Mouse (Mus musculus): Measurements from ENCODE around the gene Utp18. TPM values are rescaled to one million over a fixed set of nuclear protein-coding genes. Genes with fewer than 3 reads are reported as not detected.

Gene Utp18
- polyA plus RNA-seq, 1 experiment from 2014 or later, result 30.2 TPM

GRCm38 (mm10) chr11:93821533-93821932 lies 64.0 kb downstream of the Utp18 start:
- no peak overlapping the region for H3K27ac ChIP-seq
- H3K9ac ChIP-seq, result no peak overlapping the region
- ATAC-seq, result peak; percentile 63
- no peaks in the 10 kb centered on the region for H3K4me1 ChIP-seq (replicated peaks)
- no peaks in the 10 kb centered on the region for H3K9me3 ChIP-seq
- H3K36me3 ChIP-seq, result no peaks in the 10 kb centered on the region
- no peak overlapping the region for H3K4me2 ChIP-seq (replicated peaks)
- H3K4me3 ChIP-seq (replicated peaks), result no peak overlapping the region
- H3K27me3 ChIP-seq (replicated peaks), result no peaks in the 10 kb centered on the region
- WGBS, result 44% methylated on average over 2 of the region's 2 CpGs

GRCm38 (mm10) chr11:93817966-93818738 lies 67.4 kb downstream of the Utp18 start:
- Histone ChIP-seq H3K36me3 (no peaks in the 10 kb centered on the region), H3K27ac (no peak overlapping the region), H3K4me1 (replicated peaks) (no peaks in the 10 kb centered on the region), H3K9me3 (no peaks in the 10 kb centered on the region), H3K27me3 (replicated peaks) (no peaks in the 10 kb centered on the region), H3K9ac (no peak overlapping the region), H3K4me2 (replicated peaks) (no peak overlapping the region), H3K4me3 (replicated peaks) (no peak overlapping the region)
- 34% methylated on average over 15 of the region's 15 CpGs for whole genome bisulfite sequencing
- no peak for ATAC-seq

DNA sequence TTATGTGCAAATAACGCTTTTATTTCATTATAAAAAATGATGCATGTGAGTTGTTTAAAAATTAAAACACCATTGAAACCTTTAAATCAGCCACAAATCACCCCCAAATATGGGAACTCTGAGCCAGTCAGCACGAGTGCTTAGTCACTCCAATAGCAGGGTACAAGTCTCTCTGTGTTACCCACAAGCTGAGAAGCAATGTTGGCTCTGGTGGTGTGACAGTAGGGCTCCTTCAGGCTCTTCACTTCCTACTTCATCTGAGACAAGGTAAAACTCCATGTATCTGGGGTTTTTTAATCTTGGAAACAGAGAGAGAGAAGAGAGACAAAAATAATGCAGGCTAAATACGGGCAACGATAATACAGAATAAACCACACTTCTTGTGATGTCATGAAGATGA lies 72.6 kb downstream of the Utp18 start:
- no peak overlapping the region for H3K9ac ChIP-seq
- H3K9me3 ChIP-seq, result no peaks in the 10 kb centered on the region
- ATAC-seq, result no peak
- no peaks in the 10 kb centered on the region for H3K36me3 ChIP-seq
- no peak overlapping the region for H3K27ac ChIP-seq
- no peaks in the 10 kb centered on the region for H3K27me3 ChIP-seq (replicated peaks)
- H3K4me3 ChIP-seq (replicated peaks), result no peak overlapping the region
- H3K4me1 ChIP-seq (replicated peaks), result no peaks in the 10 kb centered on the region
- H3K4me2 ChIP-seq (replicated peaks), result no peak overlapping the region
- WGBS, result 82% methylated on average over 4 of the region's 4 CpGs

GRCm38 (mm10) chr11:93812125-93812868 lies 73.3 kb downstream of the Utp18 start:
- H3K4me2 ChIP-seq (replicated peaks), result no peak overlapping the region
- WGBS, result 37% methylated on average over 11 of the region's 11 CpGs
- no peak overlapping the region for H3K4me3 ChIP-seq (replicated peaks)
- H3K27ac ChIP-seq, result no peak overlapping the region
- no peaks in the 10 kb centered on the region for H3K27me3 ChIP-seq (replicated peaks)
- H3K36me3 ChIP-seq, result no peaks in the 10 kb centered on the region
- H3K9me3 ChIP-seq, result no peaks in the 10 kb centered on the region
- H3K4me1 ChIP-seq (replicated peaks), result no peaks in the 10 kb centered on the region
- no peak for ATAC-seq
- H3K9ac ChIP-seq, result no peak overlapping the region

Other genes with a start within 250 kb of the Utp18 start
- gene Mbtd1, start 86 bp upstream of the Utp18 start, polyA plus RNA-seq (2015; fragmentation: Nextera tagmentation; extraction: Ambion mirVana), result 21.7 and 24.2 TPM in 2 replicates
- 311 and 348 TPM in 2 replicates for gene Nme2, start 70.5 kb upstream of the Utp18 start, polyA plus RNA-seq (2015; fragmentation: Nextera tagmentation; extraction: Ambion mirVana)
- 432 and 477 TPM in 2 replicates for gene Gm20390, start 82.5 kb upstream of the Utp18 start, polyA plus RNA-seq (2015; fragmentation: Nextera tagmentation; extraction: Ambion mirVana)
- 162 and 174 TPM in 2 replicates for gene Nme1, start 82.8 kb upstream of the Utp18 start, polyA plus RNA-seq (2015; fragmentation: Nextera tagmentation; extraction: Ambion mirVana)
- 30.7 and 31.5 TPM in 2 replicates for gene Spag9, start 110.3 kb upstream of the Utp18 start, polyA plus RNA-seq (2015; fragmentation: Nextera tagmentation; extraction: Ambion mirVana)

Measured in intestine, embryonic 15.5 days (tissue).